Mouse (Mus musculus) liver, embryonic 11.5 days (tissue): ENCODE data around the gene Trpm1. TPM values are rescaled to one million over a fixed set of nuclear protein-coding genes. Genes with fewer than 3 reads are reported as not detected.

ENCODE experiments used
- ATAC-seq: fragments of 200-750 bp; cut with Nextera tagmentation; replicated peaks from 2 replicates; pipeline ENCODE4 v1.8.0; 2017; ENCODE audit warnings: moderate number of reproducible peaks, mild to moderate bottlenecking, moderate TSS enrichment, moderate library complexity; ENCODE audit not compliant: low FRiP score
- DNase-seq: peaks from one replicate; pipeline ENCODE4 v3.0.0-alpha.2; 2017; ENCODE audit warnings: low spot score
- H3K27ac ChIP-seq: fragments of 300-500 bp; sonication (generic); 2 replicates; pipeline ENCODE4 v1.5.1; 2014; ENCODE audit warnings: mild to moderate bottlenecking, low read depth, low read length, control low read depth
- H3K27me3 ChIP-seq: fragments of 300-500 bp; sonication (generic); replicated peaks from 2 replicates; pipeline ENCODE4 v1.6.1; 2014; ENCODE audit warnings: low read length, mixed read lengths; ENCODE audit not compliant: control insufficient read depth, insufficient read depth
- H3K36me3 ChIP-seq: fragments of 300-500 bp; sonication (generic); 2 replicates; pipeline ENCODE4 v1.6.1; 2014; ENCODE audit warnings: mild to moderate bottlenecking, low read length, moderate library complexity, mixed read lengths; ENCODE audit not compliant: control insufficient read depth, insufficient read depth
- H3K4me1 ChIP-seq: fragments of 300-500 bp; sonication (generic); replicated peaks from 2 replicates; pipeline ENCODE4 v1.6.1; 2014; ENCODE audit warnings: low read length, mixed read lengths; ENCODE audit not compliant: control insufficient read depth, insufficient read depth
- H3K4me2 ChIP-seq: fragments of 300-500 bp; sonication (generic); 2 replicates; pipeline ENCODE4 v1.6.1; 2014; ENCODE audit warnings: mild to moderate bottlenecking, control low read depth, moderate library complexity
- H3K4me3 ChIP-seq: fragments of 300-500 bp; sonication (generic); 2 replicates; pipeline ENCODE4 v1.5.1; 2014; ENCODE audit warnings: low read depth, low read length, control low read depth
- H3K9ac ChIP-seq: fragments of 300-500 bp; sonication (generic); 2 replicates; pipeline ENCODE4 v1.6.1; 2014; ENCODE audit warnings: low read depth, low read length, control low read depth
- H3K9me3 ChIP-seq: fragments of 300-500 bp; sonication (generic); 2 replicates; pipeline ENCODE4 v1.6.1; 2016; ENCODE audit warnings: low read length, inconsistent platforms, mixed read lengths; ENCODE audit not compliant: control insufficient read depth
- WGBS: fragments of 180-500 bp; shearing (Covaris S2); extraction: QIAGEN DNeasy Blood & Tissue Kit; methylation state at CpG from one replicate; pipeline ENCODE4 v1.1.7; 2014; 5-methylcytosine and 5-hydroxymethylcytosine counted together
- polyA plus RNA-seq: library from polyadenylated mRNA; unstranded; fragments of >200 nt; fragmentation: Nextera tagmentation; extraction: Ambion mirVana; gene quantifications from 2 replicates; pipeline ENCODE4 v1.2.1, GENCODE M21; 2014

The Trpm1 gene
- polyA plus RNA-seq, 1 experiment from 2014 or later, result 0.21 TPM

DNA sequence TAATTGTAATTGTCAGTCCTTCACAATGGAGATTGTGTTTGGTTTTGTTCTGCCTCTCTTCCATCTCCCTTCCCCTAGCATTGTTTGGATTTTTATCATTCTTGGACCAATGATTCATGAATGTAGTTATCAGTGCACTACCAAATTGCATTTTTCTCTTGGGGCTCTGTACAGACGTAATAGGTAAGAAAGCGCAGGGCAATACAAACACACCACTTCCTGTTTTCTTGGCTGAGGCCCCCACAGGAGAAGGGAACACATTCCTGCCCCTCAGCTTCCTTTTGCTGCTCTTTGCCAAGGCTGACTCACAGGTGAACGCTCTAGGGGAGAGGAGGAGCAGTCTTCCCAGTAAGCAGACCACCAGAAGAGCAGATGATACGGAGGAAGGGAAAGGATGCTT lies 96.1 kb downstream of the Trpm1 start:
- no peak for DNase-seq
- no peak overlapping the region for H3K9ac ChIP-seq
- no peak for ATAC-seq
- H3K36me3 ChIP-seq, result no peaks in the 10 kb centered on the region
- H3K27me3 ChIP-seq, result no peaks in the 10 kb centered on the region
- H3K4me2 ChIP-seq, result no peak overlapping the region
- H3K27ac ChIP-seq, result no peak overlapping the region
- H3K9me3 ChIP-seq, result no peaks in the 10 kb centered on the region
- 42% methylated on average over 4 of the region's 4 CpGs for WGBS
- no peak overlapping the region for H3K4me3 ChIP-seq
- no peaks in the 10 kb centered on the region for H3K4me1 ChIP-seq

DNA sequence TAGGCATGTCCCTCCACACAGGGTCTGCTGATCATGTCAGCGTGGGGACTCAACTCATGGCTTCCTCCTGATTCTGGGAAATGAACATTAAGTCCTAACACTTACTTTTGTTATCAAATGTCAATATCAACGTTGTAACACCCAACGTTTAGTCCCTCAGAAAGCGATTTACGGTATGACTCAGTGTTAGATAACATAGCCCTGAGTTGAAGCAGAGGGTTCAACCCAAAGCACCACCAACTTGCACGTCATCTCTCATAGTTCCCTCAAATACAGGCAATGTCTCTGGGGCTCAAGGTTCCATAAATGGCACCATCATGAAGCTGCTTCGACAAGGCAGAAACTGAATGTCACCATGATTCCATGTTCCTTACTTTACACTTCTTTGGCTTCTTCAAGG lies 96.8 kb downstream of the Trpm1 start:
- H3K9ac ChIP-seq, result no peak overlapping the region
- H3K36me3 ChIP-seq, result no peaks in the 10 kb centered on the region
- no peak for DNase-seq
- H3K4me2 ChIP-seq, result no peak overlapping the region
- H3K27ac ChIP-seq, result no peak overlapping the region
- 80% methylated on average over 7 of the region's 7 CpGs for WGBS
- no peak for ATAC-seq
- no peaks in the 10 kb centered on the region for H3K27me3 ChIP-seq
- no peak overlapping the region for H3K4me3 ChIP-seq
- H3K4me1 ChIP-seq, result no peaks in the 10 kb centered on the region
- H3K9me3 ChIP-seq, result no peaks in the 10 kb centered on the region

DNA sequence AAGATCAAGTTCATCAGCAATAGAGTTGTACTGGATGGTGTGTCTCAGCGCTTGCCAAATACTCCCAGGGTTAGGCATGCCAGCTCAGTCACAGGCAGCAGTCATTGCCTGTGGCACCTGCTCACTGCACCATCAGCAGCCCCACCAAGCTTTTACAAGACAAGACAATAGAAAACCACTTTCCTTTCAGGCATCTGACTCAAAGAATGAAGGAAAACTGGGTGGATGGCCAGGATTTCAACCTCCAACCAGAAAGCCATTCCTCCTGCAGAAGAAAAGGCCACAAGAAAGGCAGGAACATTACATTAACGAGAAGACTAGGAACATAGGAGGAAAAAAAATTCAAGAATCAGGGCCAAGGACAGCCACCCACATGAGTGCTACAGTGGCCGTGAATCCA lies 100.1 kb downstream of the Trpm1 start:
- Histone ChIP-seq H3K27ac (no peak overlapping the region), H3K9me3 (no peaks in the 10 kb centered on the region), H3K36me3 (no peaks in the 10 kb centered on the region), H3K4me1 (no peaks in the 10 kb centered on the region), H3K27me3 (no peaks in the 10 kb centered on the region), H3K9ac (no peak overlapping the region), H3K4me3 (no peak overlapping the region), H3K4me2 (no peak overlapping the region)
- 87% methylated on average over 3 of the region's 3 CpGs for WGBS
- ATAC-seq (no peak), DNase-seq (no peak)

DNA sequence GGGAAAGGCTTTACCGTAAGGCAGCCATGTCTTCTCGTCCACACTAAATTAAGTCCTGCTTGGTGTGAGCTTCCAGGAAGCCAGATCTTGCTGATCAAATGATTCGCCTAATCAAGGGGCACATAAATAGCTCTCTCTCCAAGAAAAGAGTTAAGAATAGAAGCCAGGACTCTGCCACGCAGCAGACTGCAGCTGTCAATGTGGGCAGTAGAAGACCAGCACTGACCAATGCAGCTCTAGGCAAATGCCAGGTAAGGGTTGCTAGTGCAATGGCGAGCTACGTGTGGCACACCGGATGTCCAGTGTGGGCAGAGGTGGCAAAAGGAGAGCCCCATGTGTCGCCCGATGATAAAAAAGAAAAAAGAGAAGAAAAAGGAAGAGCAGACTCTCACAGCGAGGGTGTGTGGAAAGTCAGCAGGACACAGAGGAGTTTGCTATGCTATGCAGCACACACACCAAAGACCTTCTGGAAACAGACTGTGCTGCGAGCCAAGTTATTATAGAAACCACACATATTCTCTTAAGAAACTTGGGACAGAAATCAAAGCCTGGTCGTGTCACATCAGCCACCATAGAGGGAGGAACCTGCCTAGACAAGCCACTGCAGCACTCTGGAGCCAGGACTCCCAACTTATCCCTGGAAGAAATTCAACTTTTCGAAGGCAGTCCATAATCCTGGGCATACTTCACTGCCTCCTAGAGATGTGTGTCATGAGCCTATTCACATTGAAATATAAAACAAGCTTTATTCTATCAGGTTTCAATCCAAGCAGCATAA lies 112.1 kb downstream of the Trpm1 start:
- Histone ChIP-seq H3K27ac (no peak overlapping the region), H3K27me3 (peaks cover 15% of the 10 kb centered on the region), H3K4me2 (no peak overlapping the region), H3K9me3 (no peaks in the 10 kb centered on the region), H3K9ac (no peak overlapping the region), H3K36me3 (no peaks in the 10 kb centered on the region), H3K4me3 (no peak overlapping the region), H3K4me1 (no peaks in the 10 kb centered on the region)
- ATAC-seq, result no peak
- 79% methylated on average over 13 of the region's 13 CpGs for WGBS
- no peak for DNase-seq

DNA sequence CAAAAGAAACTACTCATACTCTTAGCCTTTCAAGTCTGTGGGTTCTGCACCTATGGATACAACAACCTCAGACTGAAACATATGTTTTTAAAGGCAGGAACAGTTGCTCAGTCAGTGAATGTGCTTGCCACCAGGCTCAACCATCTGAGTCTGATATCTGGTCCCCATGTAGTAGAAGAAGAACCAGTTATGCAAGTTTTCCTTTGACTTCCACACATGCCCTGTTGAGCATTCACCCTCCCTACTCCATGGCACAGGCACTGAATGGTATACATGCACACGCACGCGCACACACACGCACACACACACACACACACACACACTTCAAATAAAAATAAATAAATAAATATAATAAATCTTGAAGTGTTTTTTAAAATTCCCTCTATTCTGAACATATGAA lies 113.0 kb downstream of the Trpm1 start:
- ATAC-seq (no peak), DNase-seq (no peak)
- Histone ChIP-seq H3K4me1 (no peaks in the 10 kb centered on the region), H3K4me3 (no peak overlapping the region), H3K36me3 (no peaks in the 10 kb centered on the region), H3K9ac (no peak overlapping the region), H3K27ac (no peak overlapping the region), H3K27me3 (peaks cover 15% of the 10 kb centered on the region), H3K9me3 (no peaks in the 10 kb centered on the region), H3K4me2 (no peak overlapping the region)
- WGBS, result 92% methylated on average over 4 of the region's 4 CpGs

DNA sequence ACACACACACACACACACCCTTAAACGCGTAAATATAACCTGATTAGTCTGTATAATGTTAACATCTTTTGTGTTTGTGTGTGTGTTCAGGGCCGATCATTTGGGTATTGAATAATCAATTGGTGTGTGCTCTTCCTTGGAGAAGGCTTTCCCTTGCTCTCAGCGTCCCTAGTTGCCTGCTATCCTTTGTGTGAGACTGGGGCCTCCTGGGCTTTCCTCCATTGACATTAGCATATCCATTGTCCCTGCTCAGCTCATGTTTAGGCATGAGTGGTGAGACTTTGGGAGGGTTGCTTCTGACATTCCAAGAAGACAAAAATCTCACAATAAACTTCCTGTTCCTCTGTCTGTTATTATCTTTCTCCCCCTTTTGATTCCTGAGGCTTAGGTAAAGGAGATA lies 118.3 kb downstream of the Trpm1 start:
- Histone ChIP-seq H3K4me3 (no peak overlapping the region), H3K36me3 (no peaks in the 10 kb centered on the region), H3K4me1 (no peaks in the 10 kb centered on the region), H3K4me2 (no peak overlapping the region), H3K9ac (no peak overlapping the region), H3K27me3 (peaks cover 15% of the 10 kb centered on the region), H3K27ac (no peak overlapping the region), H3K9me3 (no peaks in the 10 kb centered on the region)
- DNase-seq (no peak), ATAC-seq (no peak)
- WGBS, result 47% methylated on average over 4 of the region's 4 CpGs

DNA sequence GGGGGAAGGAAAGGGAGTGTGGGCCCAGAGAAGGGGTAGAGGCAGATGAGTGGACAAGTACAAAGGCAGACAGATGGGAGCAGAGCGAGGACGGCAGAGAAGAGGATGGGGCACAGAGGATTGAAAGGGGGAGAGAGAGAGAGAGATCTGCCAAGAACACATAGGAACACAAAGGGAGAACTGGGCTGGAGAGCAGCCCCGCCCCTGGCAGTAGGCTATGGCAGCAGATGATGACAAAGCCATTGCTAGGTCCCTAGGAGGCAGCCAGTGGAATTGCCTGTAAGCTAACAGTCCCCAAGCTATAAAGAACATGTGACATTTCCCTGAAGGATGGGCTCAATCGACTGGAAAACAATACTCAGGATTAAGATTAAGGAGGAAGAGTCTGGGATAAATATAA lies 121.9 kb downstream of the Trpm1 start:
- Histone ChIP-seq H3K4me1 (no peaks in the 10 kb centered on the region), H3K9me3 (no peaks in the 10 kb centered on the region), H3K9ac (no peak overlapping the region), H3K27me3 (no peaks in the 10 kb centered on the region), H3K4me3 (no peak overlapping the region), H3K4me2 (no peak overlapping the region), H3K36me3 (no peaks in the 10 kb centered on the region), H3K27ac (no peak overlapping the region)
- 70% methylated on average over 4 of the region's 4 CpGs for WGBS
- DNase-seq (no peak), ATAC-seq (no peak)

DNA sequence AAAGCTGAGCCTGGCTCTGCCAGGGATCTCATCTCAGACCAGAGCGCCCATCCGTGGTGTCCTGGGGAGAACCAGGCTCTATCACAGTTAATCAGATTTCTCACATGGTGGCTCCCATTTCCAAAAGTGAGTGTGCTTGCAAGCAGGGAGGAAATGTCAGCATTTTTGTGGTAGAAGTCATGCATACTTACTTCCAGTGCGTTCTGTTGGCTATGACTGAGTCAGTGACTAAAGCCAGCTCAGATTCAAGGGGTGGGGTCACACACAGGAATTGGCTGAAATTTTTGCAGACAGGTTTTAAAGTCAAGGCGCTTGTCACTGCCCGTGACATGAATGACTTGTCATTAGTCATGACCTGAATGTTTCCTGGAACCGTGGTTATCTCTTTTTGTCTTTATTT lies 123.3 kb downstream of the Trpm1 start:
- no peak overlapping the region for H3K4me2 ChIP-seq

DNA sequence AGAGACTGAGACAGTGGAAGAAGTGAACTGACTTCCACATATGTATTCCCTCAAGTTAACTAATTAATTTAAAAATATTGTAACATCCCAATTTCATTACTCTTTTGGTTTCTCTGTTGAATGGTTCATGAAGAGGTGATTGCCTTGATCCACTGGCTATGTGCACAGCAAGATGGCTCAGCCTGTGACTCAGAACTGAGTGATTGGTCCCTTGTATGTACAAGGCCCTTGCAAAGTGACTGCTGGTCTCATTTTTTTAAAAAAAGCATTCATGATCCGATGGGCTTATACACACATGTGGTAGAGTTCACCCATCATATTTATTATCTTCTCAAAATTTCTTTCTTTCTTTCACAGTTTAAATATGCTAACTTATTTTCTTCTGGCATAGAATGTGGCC lies 124.9 kb downstream of the Trpm1 start:
- Histone ChIP-seq H3K4me1 (no peaks in the 10 kb centered on the region), H3K9ac (no peak overlapping the region), H3K27me3 (no peaks in the 10 kb centered on the region), H3K4me3 (no peak overlapping the region), H3K4me2 (no peak overlapping the region), H3K9me3 (no peaks in the 10 kb centered on the region), H3K27ac (no peak overlapping the region), H3K36me3 (no peaks in the 10 kb centered on the region)
- no peak for DNase-seq
- 80% methylated on average over 1 of the region's 1 CpGs for WGBS
- ATAC-seq, result no peak

More for the DNA sequence above, 123.3 kb downstream of the Trpm1 start:
- Histone ChIP-seq H3K27ac (no peak overlapping the region), H3K27me3 (no peaks in the 10 kb centered on the region), H3K9ac (no peak overlapping the region), H3K9me3 (no peaks in the 10 kb centered on the region), H3K4me1 (no peaks in the 10 kb centered on the region), H3K4me3 (no peak overlapping the region), H3K36me3 (no peaks in the 10 kb centered on the region)
- WGBS, result 44% methylated on average over 6 of the region's 6 CpGs
- ATAC-seq (no peak), DNase-seq (no peak)
